Mouse (Mus musculus) gastrocnemius, adult 8-10 months (tissue): Measurements from ENCODE around the gene Ehmt1. TPM values are rescaled to one million over a fixed set of nuclear protein-coding genes. Genes with fewer than 3 reads are reported as not detected.

Experiments used
- DNase-seq, 2 experiments: peaks; one replicate each; pipeline ENCODE4 v3.0.0; 2022; ENCODE audit warnings: low spot score in 2 of 2
- total RNA-seq, 4 experiments: library from RNA; stranded (reverse); gene quantifications; 2 replicates each; pipeline ENCODE4 v1.2.4; 2022

Ehmt1 gene
- total RNA-seq, 4 experiments from 2014 or later, result 17.6 to 24.3 (median 22.1) TPM

DNA sequence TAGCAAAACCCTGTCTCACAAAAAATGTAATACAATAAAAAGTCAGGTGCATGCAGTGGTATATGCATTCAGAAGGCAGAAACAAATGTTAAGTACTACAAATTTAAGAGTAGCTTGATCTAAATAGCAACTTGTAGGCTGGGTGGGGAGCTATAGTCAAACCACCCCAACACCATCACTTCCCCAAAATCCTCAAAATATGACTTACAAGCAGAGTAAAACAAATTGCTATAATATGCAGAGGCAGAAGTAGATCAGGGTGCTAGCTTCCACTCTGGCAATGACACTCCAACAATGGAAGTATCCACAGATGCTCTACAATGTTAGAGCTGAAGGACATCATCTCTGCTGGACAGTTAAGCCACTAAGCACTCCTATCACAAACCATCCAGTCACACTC lies 6.8 kb downstream of the Ehmt1 start:
- DNase-seq, result no peak

GRCm38 (mm10) chr2:24912189-24912588 lies 7.2 kb downstream of the Ehmt1 start:
- DNase-seq, result no peak

GRCm38 (mm10) chr2:24910481-24910880 lies 8.9 kb downstream of the Ehmt1 start:
- DNase-seq, result no peak

GRCm38 (mm10) chr2:24905653-24906155 lies 13.7 kb downstream of the Ehmt1 start:
- no peak for DNase-seq

DNA sequence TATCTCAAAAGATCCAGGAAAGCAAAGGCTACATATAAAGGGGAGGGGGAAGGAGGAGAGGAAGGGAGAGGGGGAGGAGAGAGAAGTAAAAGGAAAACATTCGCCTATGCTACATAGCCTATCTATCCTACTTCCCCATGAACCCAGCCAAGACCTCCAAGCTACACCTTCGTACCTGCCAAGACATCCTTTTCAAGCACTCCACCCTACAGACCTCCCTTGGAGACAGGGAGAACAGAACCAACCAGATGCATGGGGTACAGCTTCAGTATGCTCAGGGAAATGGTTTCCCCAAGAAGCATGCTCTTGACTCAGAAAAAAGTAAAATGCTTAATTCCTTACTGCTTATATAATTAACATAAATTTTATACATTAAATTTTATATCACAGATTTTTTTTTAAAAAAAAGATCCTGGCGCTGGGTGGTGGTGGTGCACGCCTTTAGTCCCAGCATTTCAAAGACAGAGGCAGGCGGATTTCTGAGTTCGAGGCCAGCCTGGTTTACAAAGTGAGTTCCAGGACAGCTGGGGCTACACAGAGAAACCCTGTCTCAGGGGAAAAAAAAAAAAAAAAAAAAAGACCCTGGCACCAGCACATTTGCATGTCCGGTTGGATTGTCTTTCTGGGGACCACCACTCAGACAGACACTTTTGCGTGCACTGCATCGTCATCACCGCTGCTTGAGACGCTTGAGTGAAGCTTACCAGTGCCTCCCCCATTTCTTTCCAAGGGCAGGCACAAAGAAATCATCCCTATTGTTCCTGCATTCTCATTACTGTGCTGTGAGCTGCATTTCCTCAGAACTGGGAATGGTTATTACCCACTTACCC lies 14.4 kb downstream of the Ehmt1 start:
- DNase-seq, result no peak

DNA sequence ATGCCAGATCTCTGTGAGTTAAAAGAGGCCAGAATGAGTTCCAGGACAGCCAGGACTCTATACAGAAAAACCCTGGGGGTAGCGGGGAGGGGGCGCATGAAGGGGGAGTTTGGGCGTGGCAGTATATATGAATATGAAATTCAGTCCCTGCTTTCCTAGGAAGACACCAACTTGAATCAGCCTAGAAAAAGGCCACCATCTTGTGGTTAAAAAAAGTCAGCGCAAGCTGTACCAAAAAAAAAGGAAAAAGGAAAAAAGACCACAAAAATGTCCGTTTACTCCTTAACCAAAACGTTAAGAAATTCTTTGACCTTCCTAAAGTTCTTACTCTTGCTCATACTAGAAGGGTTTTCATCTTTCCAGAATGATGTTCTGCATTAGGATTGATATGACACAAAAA lies 16.4 kb downstream of the Ehmt1 start:
- DNase-seq, result no peak

DNA sequence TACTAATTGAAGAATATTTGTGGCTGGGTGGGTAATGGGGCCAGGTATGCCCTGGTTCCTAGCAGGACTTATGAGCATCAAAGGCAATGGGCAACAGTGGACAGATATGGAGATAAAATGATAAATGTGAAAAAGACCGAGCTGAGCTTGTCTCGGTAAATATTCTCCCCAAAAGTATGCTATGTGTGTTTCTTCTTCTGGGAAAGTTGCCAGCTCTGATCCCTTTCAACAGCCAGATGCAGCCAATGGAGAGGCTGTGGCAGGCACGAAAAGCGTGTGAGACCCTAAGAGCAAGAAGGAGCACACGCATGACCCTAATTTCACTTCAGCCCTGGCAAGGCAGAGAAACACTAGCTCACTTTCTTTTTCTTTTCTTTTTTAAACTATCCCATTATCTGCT lies 18.4 kb downstream of the Ehmt1 start:
- no peak for DNase-seq

DNA sequence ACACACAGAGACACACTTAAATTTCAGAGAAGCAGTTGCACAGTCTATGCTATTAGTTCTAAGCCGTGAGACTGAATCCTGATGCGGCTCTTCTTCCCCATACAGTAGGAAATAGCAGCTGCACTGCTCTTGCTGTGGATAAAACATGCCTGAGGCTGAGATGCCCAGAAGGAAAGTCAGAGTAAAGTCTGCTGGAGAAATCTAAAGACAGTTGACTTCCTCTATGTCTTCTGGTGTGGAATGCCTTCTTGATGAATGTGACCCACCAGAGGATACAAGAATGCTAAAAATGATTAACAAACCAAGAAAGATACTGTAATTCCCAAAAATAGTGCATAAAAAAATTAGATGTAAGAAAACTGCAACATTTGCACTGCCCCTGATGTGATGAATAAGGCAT lies 20.1 kb downstream of the Ehmt1 start:
- no peak for DNase-seq

- DNase-seq, result no peak
These were observed 22.7 kb downstream of the Ehmt1 start for GRCm38 (mm10) chr2:24896761-24897160.

DNA sequence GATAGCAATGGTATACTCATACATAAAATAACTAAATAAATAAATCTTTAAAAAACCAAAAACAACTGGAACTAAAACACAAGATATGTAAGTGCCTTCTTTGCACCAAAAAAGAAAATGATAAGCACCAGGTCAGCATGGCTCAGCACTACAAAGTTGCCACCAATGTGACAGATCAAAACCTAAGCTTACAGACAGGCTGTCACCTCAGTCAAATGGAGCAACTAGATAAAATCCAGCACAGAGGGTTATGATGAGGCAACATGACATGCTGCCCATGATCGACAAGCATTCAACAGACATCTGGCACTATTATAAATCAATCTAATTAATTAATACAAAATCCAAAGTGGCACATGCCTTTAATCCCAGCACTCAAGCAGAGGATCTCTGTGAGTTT lies 25.2 kb downstream of the Ehmt1 start:
- DNase-seq, result no peak

DNA sequence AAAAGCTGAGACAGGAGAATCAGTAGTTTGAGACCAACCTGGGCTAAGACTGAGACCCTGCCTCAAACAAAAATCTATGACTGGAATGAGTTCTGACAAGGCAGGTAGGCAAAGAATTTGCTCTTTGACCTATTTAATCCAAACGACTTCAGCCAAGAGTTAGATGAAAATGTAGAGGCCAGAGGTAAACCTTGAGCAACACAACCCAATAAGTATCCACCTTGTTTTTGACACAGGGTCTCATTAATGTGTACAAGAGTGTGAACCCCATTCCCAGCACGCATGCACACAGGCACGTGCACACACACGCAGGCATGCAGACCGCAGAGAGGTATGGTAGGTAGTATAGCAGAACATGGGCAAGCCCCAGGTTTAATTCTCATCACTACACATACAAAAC lies 27.1 kb downstream of the Ehmt1 start:
- DNase-seq, result no peak

- no peak for DNase-seq
These were observed 28.6 kb downstream of the Ehmt1 start for GRCm38 (mm10) chr2:24890541-24891447.

- no peak for DNase-seq
These were observed 30.5 kb downstream of the Ehmt1 start for GRCm38 (mm10) chr2:24888895-24889294.

DNA sequence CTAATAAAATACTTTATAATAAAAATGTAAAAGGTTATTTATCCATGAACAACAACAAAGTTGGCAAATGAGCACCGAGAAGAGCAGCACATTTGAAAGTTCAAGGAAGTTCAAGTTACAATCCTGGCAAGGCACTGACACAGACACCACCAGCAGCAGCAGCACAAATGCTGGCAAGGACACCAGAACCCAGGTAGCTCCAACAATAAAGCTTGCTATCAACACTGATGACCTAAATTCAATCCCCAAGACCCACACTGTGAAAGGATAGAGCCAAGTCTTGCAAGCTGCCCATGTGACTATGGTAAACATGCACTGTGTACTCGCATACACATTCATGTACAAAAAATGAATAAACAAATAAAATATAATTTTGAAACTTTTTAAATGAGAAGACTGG lies 38.7 kb downstream of the Ehmt1 start:
- DNase-seq, result no peak

- DNase-seq, result no peak
These were observed 48.5 kb downstream of the Ehmt1 start for GRCm38 (mm10) chr2:24870952-24871351.

DNA sequence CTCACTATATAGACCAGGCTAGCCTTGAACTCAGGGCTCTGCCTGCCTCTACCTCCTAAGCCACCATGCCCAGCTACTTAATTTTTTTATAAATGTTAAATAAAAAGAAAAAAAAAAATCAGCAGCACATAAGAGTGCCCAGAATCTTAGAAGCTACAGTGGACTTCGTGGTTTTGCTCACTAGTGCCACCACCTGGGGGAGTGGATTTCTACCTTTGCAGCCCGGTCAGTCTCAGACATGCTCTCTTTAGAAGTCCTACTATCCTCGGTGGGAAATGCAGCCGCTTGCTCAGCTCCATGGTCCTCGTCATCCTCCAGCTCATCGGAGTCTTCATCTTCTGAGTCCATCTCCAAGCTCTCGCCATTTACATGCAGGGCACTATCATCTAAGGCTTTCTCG lies 56.4 kb downstream of the Ehmt1 start:
- DNase-seq, result no peak

GRCm38 (mm10) chr2:24852408-24852807 lies 67.0 kb downstream of the Ehmt1 start:
- no peak for DNase-seq

- no peak for DNase-seq
These were observed 72.9 kb downstream of the Ehmt1 start for GRCm38 (mm10) chr2:24846557-24846956.

DNA sequence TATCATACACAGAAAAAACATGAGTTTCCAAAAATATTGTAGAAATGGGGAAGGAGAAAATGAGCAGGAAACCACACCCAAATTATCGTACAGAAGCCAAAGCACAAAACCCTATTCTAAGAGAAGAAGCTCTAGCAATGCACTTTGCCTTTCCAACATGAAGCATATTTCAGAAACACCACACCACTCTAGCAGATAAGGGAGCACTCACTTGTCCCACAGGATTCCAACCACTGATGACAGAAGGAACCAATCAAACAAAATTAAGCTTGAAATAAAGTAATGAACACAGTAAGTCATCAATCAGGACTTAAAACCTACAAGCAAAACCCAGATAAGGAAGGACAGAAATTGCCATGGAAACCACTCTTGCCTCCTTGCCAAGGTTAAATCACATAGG lies 74.2 kb downstream of the Ehmt1 start:
- DNase-seq, result no peak

DNA sequence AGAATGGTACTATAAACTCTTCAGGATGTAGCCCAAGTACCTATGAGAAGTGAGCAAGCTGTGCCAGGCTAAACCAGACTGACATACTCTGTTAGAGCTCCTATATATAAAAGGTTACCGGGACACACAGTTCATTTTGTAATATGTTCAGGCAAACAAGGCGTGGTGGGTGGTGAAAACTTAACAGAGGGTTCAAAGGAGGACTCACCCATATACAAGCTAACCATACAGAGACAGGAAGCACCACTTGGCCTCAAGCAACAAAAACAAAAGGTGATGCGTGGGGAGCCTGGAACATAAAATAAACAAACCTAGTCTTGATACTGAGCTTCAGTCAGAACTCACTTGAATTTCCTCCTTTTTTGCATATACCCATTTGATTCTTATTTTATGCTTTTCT lies 88.8 kb downstream of the Ehmt1 start:
- no peak for DNase-seq

GRCm38 (mm10) chr2:24809746-24810145 lies 109.7 kb downstream of the Ehmt1 start:
- no peak for DNase-seq

GRCm38 (mm10) chr2:24807691-24808090 lies 111.7 kb downstream of the Ehmt1 start:
- DNase-seq, result no peak
